Mouse (Mus musculus) olfactory bulb, adult 2 months (tissue): Measurements from ENCODE around the gene Krt8.

Experiments used
- CTCF ChIP-seq: fragments of 200-500 bp; IDR thresholded peaks from 2 replicates; pipeline ENCODE4 v1.5.1; 2012; ENCODE audit warnings: low read depth, mild to moderate bottlenecking, low read length, moderate library complexity; ENCODE audit not compliant: insufficient read depth
- POLR2A ChIP-seq: fragments of 200-500 bp; IDR thresholded peaks from 2 replicates; pipeline ENCODE4 v1.6.1; 2012; ENCODE audit warnings: mild to moderate bottlenecking, low read depth, low read length, moderate library complexity; ENCODE audit not compliant: insufficient read depth

- no peak for TF ChIP-seq CTCF
- TF ChIP-seq POLR2A, result no peak
Observed at GRCm38 (mm10) chr15:101999156-101999555, 5.1 kb downstream of the Krt8 start.
